Mouse (Mus musculus) hindbrain, embryonic 11.5 days (tissue): ENCODE data around the gene Dhx30. TPM values are rescaled to one million over a fixed set of nuclear protein-coding genes. Genes with fewer than 3 reads are reported as not detected.
"Not testable (repeated sequence)": the region's sequence is repeated elsewhere in the genome, so short reads cannot be mapped to it uniquely, and the experiment has no call there.

Experiments used
- ATAC-seq: fragments of 200-750 bp; cut with Nextera tagmentation; 2 replicates; pipeline ENCODE4 v1.8.0; 2017; ENCODE audit warnings: mild to moderate bottlenecking, moderate TSS enrichment, moderate library complexity; ENCODE audit not compliant: low FRiP score
- DNase-seq: peaks from one replicate; pipeline ENCODE4 v3.0.0-alpha.2; 2015; ENCODE audit warnings: low spot score
- H3K27ac ChIP-seq: fragments of 300-500 bp; sonication (generic); 2 replicates; pipeline ENCODE4 v1.5.1; 2014; ENCODE audit warnings: mild to moderate bottlenecking, low read depth, low read length
- H3K27me3 ChIP-seq: fragments of 300-500 bp; sonication (generic); 2 replicates; pipeline ENCODE4 v1.6.1; 2014; ENCODE audit warnings: mild to moderate bottlenecking, low read length, moderate library complexity, mixed read lengths; ENCODE audit not compliant: control insufficient read depth, insufficient read depth
- H3K36me3 ChIP-seq: fragments of 300-500 bp; sonication (generic); 2 replicates; pipeline ENCODE4 v1.6.1; 2014; ENCODE audit warnings: mild to moderate bottlenecking, low read length, moderate library complexity, mixed read lengths; ENCODE audit not compliant: control insufficient read depth, insufficient read depth
- H3K4me1 ChIP-seq: fragments of 300-500 bp; sonication (generic); replicated peaks from 2 replicates; pipeline ENCODE4 v1.6.1; 2014; ENCODE audit warnings: low read length, mixed read lengths; ENCODE audit not compliant: control insufficient read depth, insufficient read depth
- H3K4me2 ChIP-seq: fragments of 300-500 bp; sonication (generic); replicated peaks from 2 replicates; pipeline ENCODE4 v1.6.1; 2014; ENCODE audit warnings: mild to moderate bottlenecking, low read depth, low read length
- H3K4me3 ChIP-seq: fragments of 300-500 bp; sonication (generic); 2 replicates; pipeline ENCODE4 v1.5.1; 2014; ENCODE audit warnings: low read depth, low read length
- H3K9ac ChIP-seq: fragments of 300-500 bp; sonication (generic); 2 replicates; pipeline ENCODE4 v1.6.1; 2014; ENCODE audit warnings: low read depth, low read length
- H3K9me3 ChIP-seq: fragments of 300-500 bp; sonication (generic); 2 replicates; pipeline ENCODE4 v1.6.1; 2016; ENCODE audit warnings: low read length; ENCODE audit not compliant: control insufficient read depth
- WGBS: fragments of 180-500 bp; shearing (Covaris S2); extraction: QIAGEN DNeasy Blood & Tissue Kit; methylation state at CpG from one replicate; pipeline ENCODE4 v1.1.7; 2014; 5-methylcytosine and 5-hydroxymethylcytosine counted together
- polyA plus RNA-seq: library from polyadenylated mRNA; unstranded; fragments of >200 nt; fragmentation: Nextera tagmentation; extraction: Ambion mirVana; gene quantifications from 2 replicates; pipeline ENCODE4 v1.2.1, GENCODE M21; 2014

Dhx30 gene
- polyA plus RNA-seq, 1 experiment from 2014 or later, result 148 TPM

- Histone ChIP-seq H3K36me3 (peaks cover 24% of the 10 kb centered on the region), H3K27ac (no peak overlapping the region), H3K4me2 (no peak overlapping the region), H3K4me1 (no peaks in the 10 kb centered on the region), H3K9ac (no peak overlapping the region), H3K9me3 (no peaks in the 10 kb centered on the region), H3K4me3 (no peak overlapping the region), H3K27me3 (no peaks in the 10 kb centered on the region)
- no peak for ATAC-seq
- no peak for DNase-seq
- WGBS, result 93% methylated on average over 25 of the region's 25 CpGs
Observed at GRCm38 (mm10) chr9:110084201-110084964, 33.2 kb downstream of the Dhx30 start.

DNA sequence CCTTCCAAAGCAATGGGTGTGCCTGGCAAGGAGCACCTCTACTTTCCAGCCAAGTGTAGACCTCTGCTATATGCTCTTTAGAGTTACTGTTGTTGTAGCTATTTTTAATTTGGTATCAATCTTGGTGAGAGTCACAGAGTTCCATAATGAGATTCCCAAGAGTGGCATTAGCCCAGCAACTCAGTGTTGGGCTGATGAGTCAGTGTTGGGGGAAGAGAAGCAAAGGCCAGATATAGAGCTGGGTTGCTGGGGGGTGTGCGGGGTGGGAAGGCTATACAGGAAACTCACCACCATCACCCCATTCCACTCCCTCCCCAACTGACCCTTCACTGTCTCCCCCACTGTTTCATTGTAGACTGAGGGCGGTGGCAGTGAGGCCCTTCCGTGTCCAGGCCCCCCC is 36.6 kb downstream of the Dhx30 start:
- Histone ChIP-seq H3K4me1 (no peaks in the 10 kb centered on the region), H3K9ac (no peak overlapping the region), H3K27ac (no peak overlapping the region), H3K4me3 (no peak overlapping the region), H3K27me3 (no peaks in the 10 kb centered on the region), H3K9me3 (no peaks in the 10 kb centered on the region), H3K4me2 (no peak overlapping the region), H3K36me3 (peaks cover 9% of the 10 kb centered on the region; the same call in 1 of the 2 replicates)
- 82% methylated on average over 3 of the region's 3 CpGs for WGBS
- DNase-seq, result no peak
- no peak for ATAC-seq

GRCm38 (mm10) chr9:110076468-110076867 is 41.2 kb downstream of the Dhx30 start:
- DNase-seq, H3K4me3 ChIP-seq, H3K9me3 ChIP-seq, H3K4me2 ChIP-seq, H3K4me1 ChIP-seq, H3K9ac ChIP-seq, H3K27me3 ChIP-seq, H3K27ac ChIP-seq, H3K36me3 ChIP-seq, ATAC-seq: not testable (repeated sequence)
- WGBS, result 83% methylated on average over 4 of the region's 7 CpGs

DNA sequence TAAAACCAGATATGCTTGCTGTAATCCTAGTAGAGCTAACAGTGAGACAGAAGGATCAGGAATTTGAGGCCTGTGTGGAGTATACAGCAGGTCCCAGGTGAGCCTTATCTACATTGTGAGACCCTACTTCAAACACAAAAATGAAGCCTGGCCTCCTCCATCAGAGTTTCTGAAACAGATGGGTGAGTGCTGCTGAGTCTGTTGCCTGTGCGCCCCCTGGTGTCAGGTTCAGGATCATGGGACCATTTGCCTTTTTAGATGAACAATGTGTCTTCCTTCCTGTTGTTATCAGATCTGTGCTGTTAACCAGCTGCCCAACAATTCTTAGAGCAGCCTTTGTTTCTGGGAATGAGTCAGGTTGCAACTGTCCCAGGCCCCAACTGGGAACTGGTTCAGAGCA is 45.8 kb downstream of the Dhx30 start:
- Histone ChIP-seq H3K9ac (no peak overlapping the region), H3K4me1 (no peaks in the 10 kb centered on the region), H3K27me3 (no peaks in the 10 kb centered on the region), H3K4me2 (no peak overlapping the region), H3K36me3 (0 out of 2 replicates have a peak, but pooled peaks cover 2% of the 10 kb centered on the region), H3K27ac (no peak overlapping the region), H3K9me3 (no peaks in the 10 kb centered on the region), H3K4me3 (no peak overlapping the region)
- peak; percentile 33; the same call in 1 of the 2 replicates for ATAC-seq
- DNase-seq, result peak; percentile 87
- WGBS, result 6% methylated on average over 1 of the region's 1 CpGs

DNA sequence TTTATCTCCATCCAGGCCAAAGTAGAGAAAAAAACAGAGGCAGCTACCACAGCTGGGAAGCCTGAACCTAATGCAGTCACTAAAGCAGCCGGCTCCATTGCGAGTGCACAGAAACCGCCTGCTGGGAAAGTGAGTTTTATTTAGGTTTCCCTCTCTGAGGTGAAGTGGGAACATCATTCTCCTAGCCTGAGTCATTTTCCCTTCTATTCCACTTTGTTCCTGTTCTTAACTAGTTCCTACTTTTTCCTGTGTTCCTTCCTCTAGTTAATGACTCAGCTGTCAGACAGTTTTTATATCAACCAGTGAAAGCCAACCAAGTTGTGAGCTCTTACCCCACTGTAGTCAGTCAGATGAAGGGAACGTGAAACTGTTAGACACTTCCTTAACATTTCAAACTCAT is 46.6 kb downstream of the Dhx30 start:
- H3K36me3 ChIP-seq, result 0 out of 2 replicates have a peak, but pooled peaks cover 2% of the 10 kb centered on the region
- WGBS, result 92% methylated on average over 4 of the region's 4 CpGs
- H3K9me3 ChIP-seq, result no peaks in the 10 kb centered on the region
- ATAC-seq (no peak), DNase-seq (no peak)
- no peaks in the 10 kb centered on the region for H3K4me1 ChIP-seq
- no peak overlapping the region for H3K4me3 ChIP-seq
- no peaks in the 10 kb centered on the region for H3K27me3 ChIP-seq
- H3K9ac ChIP-seq, result no peak overlapping the region
- H3K4me2 ChIP-seq, result no peak overlapping the region
- H3K27ac ChIP-seq, result no peak overlapping the region

DNA sequence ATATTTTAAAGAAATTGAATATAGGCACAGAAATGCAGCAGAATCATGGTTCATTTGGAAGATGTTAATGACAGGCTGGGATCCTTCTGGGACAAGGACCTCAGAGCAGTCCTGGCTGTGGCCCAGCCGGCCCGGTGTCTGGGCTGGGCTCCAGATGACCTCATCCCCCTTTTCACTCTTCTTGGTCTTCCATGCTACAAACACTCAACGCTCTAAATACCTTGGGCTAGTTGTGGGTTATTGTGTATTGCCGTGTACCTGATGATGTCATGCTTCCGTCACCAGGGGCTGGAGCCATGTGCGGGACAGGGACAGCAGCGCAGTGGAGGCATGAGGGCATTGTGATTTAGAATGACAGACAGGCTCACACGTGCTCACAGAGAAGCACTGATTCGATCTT is 47.3 kb downstream of the Dhx30 start:
- H3K27ac ChIP-seq, result no peak overlapping the region
- H3K4me1 ChIP-seq, result no peaks in the 10 kb centered on the region
- ATAC-seq (no peak), DNase-seq (no peak)
- H3K9me3 ChIP-seq, result no peaks in the 10 kb centered on the region
- no peak overlapping the region for H3K4me2 ChIP-seq
- no peak overlapping the region for H3K4me3 ChIP-seq
- H3K9ac ChIP-seq, result no peak overlapping the region
- H3K36me3 ChIP-seq, result 0 out of 2 replicates have a peak, but pooled peaks cover 2% of the 10 kb centered on the region
- H3K27me3 ChIP-seq, result no peaks in the 10 kb centered on the region
- 91% methylated on average over 9 of the region's 9 CpGs for WGBS

- WGBS, result 92% methylated on average over 6 of the region's 6 CpGs
- Histone ChIP-seq H3K9me3 (no peaks in the 10 kb centered on the region), H3K9ac (no peak overlapping the region), H3K4me2 (no peak overlapping the region), H3K36me3 (peaks cover 3% of the 10 kb centered on the region; the same call in 1 of the 2 replicates), H3K4me1 (no peaks in the 10 kb centered on the region), H3K27me3 (no peaks in the 10 kb centered on the region), H3K4me3 (no peak overlapping the region), H3K27ac (no peak overlapping the region)
- no peak for DNase-seq
- no peak for ATAC-seq
Observed at GRCm38 (mm10) chr9:110068745-110069144, 48.9 kb downstream of the Dhx30 start.

GRCm38 (mm10) chr9:110064641-110065040 is 53.0 kb downstream of the Dhx30 start:
- H3K4me3 ChIP-seq, result no peak overlapping the region
- DNase-seq (no peak), ATAC-seq (no peak)
- no peaks in the 10 kb centered on the region for H3K4me1 ChIP-seq
- H3K9ac ChIP-seq, result no peak overlapping the region
- no peak overlapping the region for H3K27ac ChIP-seq
- peaks cover 3% of the 10 kb centered on the region; the same call in 1 of the 2 replicates for H3K36me3 ChIP-seq
- no peak overlapping the region for H3K4me2 ChIP-seq
- no peaks in the 10 kb centered on the region for H3K27me3 ChIP-seq
- no peaks in the 10 kb centered on the region for H3K9me3 ChIP-seq

- H3K27me3 ChIP-seq, result no peaks in the 10 kb centered on the region
- no peak overlapping the region for H3K27ac ChIP-seq
- no peaks in the 10 kb centered on the region for H3K9me3 ChIP-seq
- H3K4me3 ChIP-seq, result no peak overlapping the region
- WGBS, result 88% methylated on average over 6 of the region's 6 CpGs
- no peak overlapping the region for H3K9ac ChIP-seq
- no peak overlapping the region for H3K4me2 ChIP-seq
- H3K4me1 ChIP-seq, result no peaks in the 10 kb centered on the region
- no peak for ATAC-seq
- H3K36me3 ChIP-seq, result peaks cover 3% of the 10 kb centered on the region; the same call in 1 of the 2 replicates
- no peak for DNase-seq
Observed at GRCm38 (mm10) chr9:110062861-110063260, 54.8 kb downstream of the Dhx30 start.
